Mouse (Mus musculus) CH12.LX (cell line): ENCODE measurements around the gene Isca2. TPM values are rescaled to one million over a fixed set of nuclear protein-coding genes. Genes with fewer than 3 reads are reported as not detected.

ENCODE experiments used
- DNase-seq: peaks from one replicate; pipeline ENCODE4 v3.0.0-alpha.2; 2013; ENCODE audit errors: extremely low read depth
- H3K27ac ChIP-seq: 2 replicates; pipeline ENCODE4 v1.5.1; 2012; ENCODE audit warnings: low read depth, mild to moderate bottlenecking, control low read depth, moderate library complexity; ENCODE audit not compliant: insufficient read depth
- H3K27me3 ChIP-seq: replicated peaks from 2 replicates; pipeline ENCODE3; 2012; ENCODE audit warnings: inconsistent platforms
- H3K36me3 ChIP-seq, 2 experiments: replicated peaks in 1 of 2; 2 replicates each; pipeline versions ENCODE3 to v1.6.1; 2012; ENCODE audit warnings: inconsistent platforms in 1 of 2, low read length in 1 of 2, mild to moderate bottlenecking in 1 of 2, mixed read lengths in 1 of 2, moderate library complexity in 1 of 2; ENCODE audit not compliant: control insufficient read depth in 1 of 2, insufficient read depth in 1 of 2
- H3K4me1 ChIP-seq, 2 experiments: 2 replicates each; pipeline ENCODE4 v1.6.1; 2012; ENCODE audit warnings: inconsistent platforms in 1 of 2, moderate library complexity in 1 of 2; ENCODE audit not compliant: insufficient read depth in 2 of 2, control insufficient read depth in 1 of 2
- H3K4me2 ChIP-seq: 2 replicates; pipeline ENCODE4 v1.6.1; 2012; ENCODE audit warnings: low read depth, mild to moderate bottlenecking, control low read depth; ENCODE audit not compliant: poor library complexity, insufficient read depth, severe bottlenecking
- H3K4me3 ChIP-seq, 3 experiments: fragments of 150-350 bp in 1 of 3; sonication (generic) in 1 of 3; replicated peaks in 1 of 3; 2 replicates each; pipeline versions ENCODE3 to v1.5.1; 2011 to 2012; ENCODE audit warnings: low read depth in 2 of 3, low read length in 2 of 3, mild to moderate bottlenecking in 2 of 3, moderate library complexity in 2 of 3, control low read depth in 1 of 3, improper control_type of control experiment in 1 of 3, inconsistent platforms in 1 of 3, mixed read lengths in 1 of 3; ENCODE audit not compliant: poor library complexity in 1 of 3
- H3K79me2 ChIP-seq: replicated peaks from 2 replicates; pipeline ENCODE4 v1.6.1; 2012; ENCODE audit warnings: mild to moderate bottlenecking, moderate library complexity; ENCODE audit not compliant: control insufficient read depth, poor library complexity, insufficient read depth, severe bottlenecking; ENCODE audit errors: extremely low read depth
- H3K9ac ChIP-seq: 2 replicates; pipeline ENCODE4 v1.6.1; 2012; ENCODE audit warnings: low read depth, mild to moderate bottlenecking, control low read depth, moderate library complexity; ENCODE audit not compliant: insufficient read depth
- H3K9me3 ChIP-seq: replicated peaks from 2 replicates; pipeline ENCODE3; 2012; ENCODE audit warnings: low read length, inconsistent platforms, mixed read lengths
- BHLHE40 ChIP-seq: IDR thresholded peaks from 2 replicates; pipeline ENCODE4 v1.6.1; 2011; ENCODE audit warnings: mild to moderate bottlenecking, low read depth, low read length, improper control_type of control experiment
- CHD1 ChIP-seq: IDR thresholded peaks from 2 replicates; pipeline ENCODE4 v1.6.1; 2012; ENCODE audit warnings: low read depth, low read length, improper control_type of control experiment, inconsistent platforms
- CHD2 ChIP-seq: IDR thresholded peaks from 2 replicates; pipeline ENCODE4 v1.6.1; 2011; ENCODE audit warnings: low read length, improper control_type of control experiment
- CTCF ChIP-seq, 2 experiments: IDR thresholded peaks in 1 of 2; conservative IDR thresholded peaks in 1 of 2; 2 replicates each; pipeline ENCODE4 v1.5.1; 2011 to 2012; ENCODE audit warnings: low read depth in 2 of 2, low read length in 2 of 2, improper control_type of control experiment in 1 of 2, inconsistent platforms in 1 of 2, mild to moderate bottlenecking in 1 of 2, moderate library complexity in 1 of 2
- ELF1 ChIP-seq: IDR thresholded peaks from 2 replicates; pipeline ENCODE4 v1.6.1; 2014; ENCODE audit warnings: low read depth, mild to moderate bottlenecking, inconsistent platforms, low read length, improper control_type of control experiment
- EP300 ChIP-seq: IDR thresholded peaks from 2 replicates; pipeline ENCODE4 v1.6.1; 2011; ENCODE audit warnings: low read length, improper control_type of control experiment
- GABPA ChIP-seq: IDR thresholded peaks from 2 replicates; pipeline ENCODE4 v1.6.1; 2012; ENCODE audit warnings: low read depth, low read length, improper control_type of control experiment, inconsistent platforms; ENCODE audit not compliant: insufficient replicate concordance
- HCFC1 ChIP-seq: IDR thresholded peaks from 2 replicates; pipeline ENCODE4 v1.6.1; 2012; ENCODE audit warnings: low read depth, mild to moderate bottlenecking, inconsistent platforms, low read length, improper control_type of control experiment
- IRF4 ChIP-seq: IDR thresholded peaks from 2 replicates; pipeline ENCODE4 v1.6.1; 2014; ENCODE audit warnings: low read depth, mild to moderate bottlenecking, inconsistent platforms, low read length, improper control_type of control experiment
- MAFK ChIP-seq: IDR thresholded peaks from 2 replicates; pipeline ENCODE4 v1.6.1; 2011; ENCODE audit warnings: low read length, improper control_type of control experiment; ENCODE audit not compliant: insufficient replicate concordance
- MAX ChIP-seq: IDR thresholded peaks from 2 replicates; pipeline ENCODE4 v1.6.1; 2011; ENCODE audit warnings: low read length, improper control_type of control experiment
- MXI1 ChIP-seq: IDR thresholded peaks from 2 replicates; pipeline ENCODE4 v1.6.1; 2011; ENCODE audit warnings: mild to moderate bottlenecking, low read depth, low read length, improper control_type of control experiment
- MYC ChIP-seq: IDR thresholded peaks from 2 replicates; pipeline ENCODE4 v1.6.1; 2011; ENCODE audit warnings: low read depth, mild to moderate bottlenecking, improper control_type of control experiment, low read length
- NELFE ChIP-seq: IDR thresholded peaks from 2 replicates; pipeline ENCODE4 v1.6.1; 2011; ENCODE audit warnings: low read depth, low read length, improper control_type of control experiment
- RAD21 ChIP-seq: IDR thresholded peaks from 2 replicates; pipeline ENCODE4 v1.6.1; 2011; ENCODE audit warnings: low read depth, mild to moderate bottlenecking, low read length, improper control_type of control experiment, moderate library complexity
- RCOR1 ChIP-seq: conservative IDR thresholded peaks from 2 replicates; pipeline ENCODE4 v1.6.1; 2012; ENCODE audit warnings: low read depth, mild to moderate bottlenecking, inconsistent platforms, low read length, improper control_type of control experiment
- SMC3 ChIP-seq: IDR thresholded peaks from 2 replicates; pipeline ENCODE4 v1.6.1; 2011; ENCODE audit warnings: low read depth, low read length, improper control_type of control experiment
- UBTF ChIP-seq: IDR thresholded peaks from 2 replicates; pipeline ENCODE4 v1.6.1; 2012; ENCODE audit warnings: low read depth, mild to moderate bottlenecking, inconsistent platforms, low read length, improper control_type of control experiment, moderate library complexity
- ZC3H11A ChIP-seq: IDR thresholded peaks from 2 replicates; pipeline ENCODE4 v1.6.1; 2012; ENCODE audit warnings: low read depth, mild to moderate bottlenecking, inconsistent platforms, low read length, improper control_type of control experiment
- ZMIZ1 ChIP-seq: IDR thresholded peaks from 2 replicates; pipeline ENCODE4 v1.6.1; 2012; ENCODE audit warnings: low read depth, mild to moderate bottlenecking, inconsistent platforms, low read length, improper control_type of control experiment
- dilution Hi-C: fragments of 300-500 bp; cut with MboI; formaldehyde crosslinking; loops from 2 replicates; pipeline ENCODE4 v1.14.3; 2020; ENCODE audit warnings: low sequenced_read_pairs; ENCODE audit not compliant: extremely low pct_unique_long_range_greater_than_20kb, extremely low pct_ligation_motif_present
- in situ Hi-C: fragments of 300-500 bp; cut with MboI; formaldehyde crosslinking; loops from 3 replicates; pipeline ENCODE4 v1.14.3; 2019; ENCODE audit warnings: low sequenced_read_pairs, low pct_ligation_motif_present, low pct_unique_long_range_greater_than_20kb, mixed read lengths
- polyA plus RNA-seq: library from polyadenylated mRNA; unstranded; fragments of >175 nt; gene quantifications from 2 replicates; pipeline ENCODE4 v1.2.1, GENCODE M21; 2012; ENCODE audit warnings: low read depth; ENCODE audit not compliant: insufficient read length
- total RNA-seq, 2 experiments: library from RNA; depleted of rRNA; stranded (reverse); fragments of 300-350 nt in 1 of 2; fragments of >200 nt in 1 of 2; gene quantifications; 2 replicates each; pipeline ENCODE4 v1.2.3; 2012 to 2014

Isca2 gene
- total and polyA plus RNA-seq, 3 experiments, result 55.1 to 90.4 (median 59.1) TPM

DNA sequence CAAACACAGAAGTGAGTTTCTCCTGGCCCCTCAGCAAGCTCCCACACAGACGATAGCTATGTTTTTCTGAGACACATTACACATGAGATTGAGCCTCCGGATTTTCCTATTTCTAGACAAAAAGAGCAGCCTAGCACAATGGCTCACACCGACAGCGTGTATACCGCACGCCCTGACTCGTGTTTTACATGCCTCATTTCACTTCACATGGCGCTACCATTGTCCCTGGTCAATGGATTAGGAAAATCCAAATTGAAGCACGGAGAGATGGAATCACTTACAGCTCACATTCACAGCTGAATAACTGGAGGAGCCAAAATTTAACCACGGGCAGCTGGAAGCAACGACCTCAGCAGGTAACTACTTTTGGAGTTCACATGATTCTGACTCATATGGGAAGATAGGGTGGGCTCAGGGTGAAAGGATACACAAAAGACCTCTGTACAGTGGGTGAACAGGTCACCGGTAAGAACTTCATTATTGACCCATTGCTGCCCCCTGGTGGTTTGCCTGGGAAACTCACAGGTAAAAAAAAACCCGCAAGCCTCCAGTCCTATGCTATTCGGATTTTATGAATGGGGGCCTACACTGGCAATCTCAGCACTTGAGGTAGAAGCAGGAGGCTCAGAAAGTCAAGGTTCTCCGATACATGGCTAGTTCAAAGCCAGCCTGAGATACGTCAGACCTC is 17.9 kb upstream of the Isca2 start (continued):
- TF ChIP-seq EP300 (no peak), MAX (no peak), ZC3H11A (peak; percentile 69), CHD2 (no peak), MAFK (no peak), CTCF (conservative IDR thresholded peaks at IDR 0.05 in 1 of 2, IDR thresholded peaks at IDR 0.05 in 1 of 2; ENCODE audit: low read depth in 2 of 2, low read length in 2 of 2) (peak; percentile 65 to 87), IRF4 (no peak), GABPA (no peak), MYC (no peak), ZMIZ1 (no peak), UBTF (no peak), RAD21 (peak; percentile 85), RCOR1 (no peak), BHLHE40 (no peak), MXI1 (no peak), HCFC1 (no peak)

DNA sequence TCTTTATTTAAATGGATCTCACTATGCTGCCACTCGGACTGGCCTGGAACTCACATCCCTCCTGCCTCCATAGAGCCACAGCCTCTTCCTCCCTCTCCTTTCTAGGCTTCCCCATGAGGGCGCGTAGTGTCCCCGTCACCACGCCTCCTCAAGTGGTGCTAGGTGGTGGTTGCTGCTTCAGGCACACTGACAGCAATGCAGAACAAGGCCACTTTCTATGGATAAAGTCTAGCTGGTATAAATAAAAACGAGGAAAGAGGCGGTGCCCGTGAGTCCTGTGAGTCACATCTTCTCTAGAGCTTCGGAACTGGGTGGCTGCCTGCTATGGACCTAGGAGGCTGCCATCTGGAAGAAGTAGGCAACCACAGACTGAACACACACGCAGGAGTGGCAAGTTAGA is 17.0 kb upstream of the Isca2 start:
- TF ChIP-seq ELF1, result no peak
- no peak for TF ChIP-seq HCFC1
- TF ChIP-seq MAX, result no peak
- TF ChIP-seq MAFK, result no peak
- H3K4me3 ChIP-seq, result no peak overlapping the region
- no peak overlapping the region for H3K9ac ChIP-seq
- peaks cover 23 to 73% of the 10 kb centered on the region in 2 experiments for H3K36me3 ChIP-seq
- H3K27ac ChIP-seq, result no peak overlapping the region
- H3K4me2 ChIP-seq, result no peak overlapping the region
- in situ Hi-C loops, result no loop called here
- no peaks in the 10 kb centered on the region for H3K9me3 ChIP-seq
- H3K4me1 ChIP-seq, result no peaks in the 10 kb centered on the region
- H3K27me3 ChIP-seq, result no peaks in the 10 kb centered on the region
- dilution Hi-C loops, result no loop called here
- DNase-seq, result no peak
- no peaks in the 10 kb centered on the region for H3K79me2 ChIP-seq

DNA sequence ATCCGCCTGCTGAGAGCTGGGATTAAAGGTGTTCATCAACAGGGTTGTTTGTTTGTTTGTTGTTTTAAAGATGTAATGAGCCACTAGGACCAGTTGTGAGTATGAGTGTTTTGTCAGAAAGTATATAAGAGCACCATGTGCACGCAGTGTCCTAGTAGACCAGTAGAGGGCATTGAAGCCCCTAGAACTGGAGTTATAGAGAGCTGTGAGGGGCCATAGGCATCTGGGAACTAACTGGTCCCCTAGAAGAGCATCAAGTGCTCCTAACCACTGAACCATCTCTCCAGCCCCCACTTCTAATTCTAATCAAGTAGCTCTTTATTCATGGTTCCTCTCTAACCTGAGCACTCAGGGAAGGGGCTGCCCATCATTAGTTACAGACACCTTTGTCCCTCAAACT is 14.0 kb upstream of the Isca2 start:
- peaks cover 29 to 89% of the 10 kb centered on the region in 2 experiments for H3K36me3 ChIP-seq
- dilution Hi-C loops (no loop called here), in situ Hi-C loops (no loop called here)
- H3K4me3 ChIP-seq, result no peak overlapping the region
- no peaks in the 10 kb centered on the region for H3K79me2 ChIP-seq
- H3K27me3 ChIP-seq, result no peaks in the 10 kb centered on the region
- TF ChIP-seq NELFE (no peak), RAD21 (peak; percentile 78), CTCF (conservative IDR thresholded peaks at IDR 0.05 in 1 of 2, IDR thresholded peaks at IDR 0.05 in 1 of 2; ENCODE audit: low read depth in 2 of 2, low read length in 2 of 2) (peak; percentile 60 to 79), CHD2 (no peak), RCOR1 (no peak), MYC (peak; percentile 79; the same call in 1 of the 2 replicates), CHD1 (no peak), SMC3 (peak; percentile 60)
- H3K9me3 ChIP-seq, result no peaks in the 10 kb centered on the region
- H3K4me1 ChIP-seq, result peaks cover 12 to 26% of the 10 kb centered on the region in 2 experiments
- H3K4me2 ChIP-seq, result no peak overlapping the region
- peak; percentile 57 for DNase-seq
- no peak overlapping the region for H3K9ac ChIP-seq
- H3K27ac ChIP-seq, result no peak overlapping the region
